Mouse (Mus musculus) small intestine, adult 2 months (tissue): ENCODE data around the gene Psg21. TPM values are rescaled to one million over a fixed set of nuclear protein-coding genes. Genes with fewer than 3 reads are reported as not detected.
"Not testable (repeated sequence)": the region's sequence is repeated elsewhere in the genome, so short reads cannot be mapped to it uniquely, and the experiment has no call there.

ENCODE experiments used
- H3K27ac ChIP-seq: fragments of 200-500 bp; 2 replicates; pipeline ENCODE4 v1.5.1; 2012; ENCODE audit warnings: low read depth, low read length, control low read depth, inconsistent platforms; ENCODE audit not compliant: insufficient read depth
- H3K27me3 ChIP-seq: fragments of 200-500 bp; 2 replicates; pipeline ENCODE4 v1.6.1; 2012; ENCODE audit warnings: mild to moderate bottlenecking, moderate library complexity, low read length, inconsistent platforms; ENCODE audit not compliant: control insufficient read depth, insufficient read depth
- H3K36me3 ChIP-seq: fragments of 200-500 bp; 2 replicates; pipeline ENCODE4 v1.6.1; 2012; ENCODE audit warnings: mild to moderate bottlenecking, low read length, control low read depth, inconsistent platforms; ENCODE audit not compliant: control insufficient read depth, insufficient read depth
- H3K4me1 ChIP-seq: fragments of 200-500 bp; 2 replicates; pipeline ENCODE4 v1.6.1; 2012; ENCODE audit warnings: low read length, inconsistent platforms, mixed read lengths; ENCODE audit not compliant: control insufficient read depth, insufficient read depth, insufficient read length
- H3K4me3 ChIP-seq: fragments of 200-500 bp; 2 replicates; pipeline ENCODE4 v1.5.1; 2012; ENCODE audit warnings: low read depth, mild to moderate bottlenecking, control low read depth, inconsistent platforms, low read length, moderate library complexity
- CTCF ChIP-seq: fragments of 200-500 bp; IDR thresholded peaks from 2 replicates; pipeline ENCODE4 v1.5.1; 2012; ENCODE audit warnings: low read depth, mild to moderate bottlenecking, control low read depth, inconsistent platforms, low read length, moderate library complexity, mixed read lengths; ENCODE audit not compliant: insufficient replicate concordance, insufficient read length; ENCODE audit errors: extremely low read depth
- POLR2A ChIP-seq: fragments of 200-500 bp; IDR thresholded peaks from 2 replicates; pipeline ENCODE4 v1.6.1; 2012; ENCODE audit warnings: low read depth, mild to moderate bottlenecking, control low read depth, inconsistent platforms, low read length, moderate library complexity
- WGBS: fragments of 180-500 bp; shearing (Covaris S2); methylation state at CpG from one replicate; pipeline ENCODE4 v1.1.7; 2018; 5-methylcytosine and 5-hydroxymethylcytosine counted together
- polyA plus RNA-seq: library from polyadenylated mRNA; depleted of rRNA; stranded (reverse); fragments of >200 nt; gene quantifications from 2 replicates; pipeline ENCODE4 v1.2.3, GENCODE M21; 2012; rRNA removed

Gene Psg21
- polyA plus RNA-seq: not detected in 2 replicates

DNA sequence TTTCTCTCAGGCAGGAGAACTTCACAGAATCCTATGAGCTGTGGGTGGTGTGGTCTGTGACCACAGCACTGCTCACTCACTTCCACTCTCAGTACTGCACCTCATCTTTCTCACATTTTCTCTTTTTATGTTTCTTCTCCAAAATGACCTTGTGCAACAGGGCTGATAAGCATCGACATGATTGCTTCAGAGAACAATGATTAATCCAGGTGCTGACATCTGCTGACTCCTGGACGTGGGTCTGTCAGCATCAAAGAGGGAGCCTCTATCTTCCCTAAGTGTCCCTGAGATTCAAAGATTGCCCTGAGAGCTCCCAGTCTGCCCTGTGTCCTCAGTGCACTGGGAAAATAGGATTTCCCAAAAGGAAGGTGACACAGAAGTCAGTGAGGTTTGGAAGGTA, at the start of gene Psg21:
Gene Psg21 (minus strand): TSS at position 101 of the 400 bp plus-strand sequence.
- H3K27ac ChIP-seq, H3K4me3 ChIP-seq: not testable (repeated sequence)

DNA sequence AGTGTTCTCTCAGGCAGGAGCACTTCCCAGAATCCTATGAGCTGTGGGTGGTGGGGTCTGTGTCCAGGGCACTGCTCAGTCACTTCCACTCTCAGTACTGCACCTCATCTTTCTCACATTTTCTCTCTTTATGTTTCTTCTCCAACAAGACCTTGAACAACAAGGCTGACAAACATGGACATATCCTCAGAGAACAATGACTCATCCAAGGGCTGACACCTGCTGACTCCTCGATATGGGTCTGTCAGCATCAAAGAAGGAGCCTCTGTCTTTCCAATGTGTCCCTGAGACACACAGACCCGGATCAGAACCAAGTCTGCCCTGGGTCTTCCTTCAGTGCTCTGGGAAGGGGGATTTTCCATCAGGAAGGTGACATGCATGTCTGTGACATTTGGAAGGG, 29.6 kb upstream of the Psg21 start, which contains the start of gene Psg20:
Gene Psg20 (minus strand): TSS at position 101 of the 400 bp plus-strand sequence.
- Histone ChIP-seq H3K36me3 (no peaks in the 10 kb centered on the region), H3K27me3 (no peaks in the 10 kb centered on the region), H3K4me1 (no peaks in the 10 kb centered on the region), H3K27ac (no peak within 1 kb of the TSS), H3K4me3 (no peak within 1 kb of the TSS)
- WGBS: 52% methylated on average over 2 of the region's 2 CpGs
- TF ChIP-seq CTCF (no peak), POLR2A (no peak)

More for the DNA sequence above, at the start of gene Psg21:
- H3K4me1 ChIP-seq, H3K36me3 ChIP-seq, H3K27me3 ChIP-seq: not testable (repeated sequence)
- 14% methylated on average over 2 of the region's 2 CpGs for WGBS

DNA sequence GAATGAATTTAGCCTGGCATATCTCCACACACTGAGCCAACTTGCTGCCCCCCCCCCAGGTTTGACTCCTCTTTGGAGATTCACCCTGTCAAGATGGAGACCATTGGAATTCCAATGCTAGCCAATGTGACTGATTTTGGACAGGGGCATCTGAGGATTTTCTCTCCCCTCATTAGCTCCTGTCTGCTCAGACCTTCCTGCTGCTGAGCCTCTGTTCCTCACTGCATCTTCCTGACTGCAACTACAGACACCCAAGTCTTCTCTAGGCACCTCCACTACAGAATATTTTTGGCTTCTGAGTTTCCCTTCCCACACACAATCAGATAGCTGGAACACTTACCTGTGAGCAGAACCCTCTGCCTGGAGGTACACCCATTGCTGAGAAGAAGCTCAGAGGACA, 29.1 kb upstream of the Psg21 start:
- Histone ChIP-seq H3K4me1 (no peaks in the 10 kb centered on the region), H3K27me3 (no peaks in the 10 kb centered on the region), H3K4me3 (no peak overlapping the region), H3K36me3 (no peaks in the 10 kb centered on the region), H3K27ac (no peak overlapping the region)
- no peak for TF ChIP-seq CTCF
- no peak for TF ChIP-seq POLR2A

DNA sequence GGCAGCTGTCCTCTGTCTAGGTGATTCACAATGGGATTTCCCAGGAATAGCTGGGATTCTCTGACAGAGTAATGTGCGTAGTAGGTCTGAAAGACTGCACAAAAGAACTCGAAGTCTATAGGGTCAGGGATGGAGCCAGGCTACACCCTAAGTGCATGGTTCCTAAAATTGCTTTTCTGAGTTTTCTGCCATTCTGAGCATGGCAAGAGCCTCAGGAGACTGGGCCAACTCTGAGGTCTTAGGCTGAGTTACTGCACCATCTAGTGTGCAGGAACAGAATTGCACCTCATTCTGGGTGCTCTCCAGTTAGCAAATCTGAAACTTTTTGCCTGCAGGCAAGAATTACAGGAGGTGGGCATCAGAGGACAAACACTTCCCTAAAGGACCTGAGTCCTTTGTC, 23.2 kb upstream of the Psg21 start:
- Histone ChIP-seq H3K27ac (no peak overlapping the region), H3K36me3 (no peaks in the 10 kb centered on the region), H3K27me3 (no peaks in the 10 kb centered on the region), H3K4me3 (no peak overlapping the region), H3K4me1 (no peaks in the 10 kb centered on the region)
- WGBS: 53% methylated on average over 2 of the region's 2 CpGs
- TF ChIP-seq CTCF (peak; percentile 41; the same call in 1 of the 2 replicates), POLR2A (no peak)

DNA sequence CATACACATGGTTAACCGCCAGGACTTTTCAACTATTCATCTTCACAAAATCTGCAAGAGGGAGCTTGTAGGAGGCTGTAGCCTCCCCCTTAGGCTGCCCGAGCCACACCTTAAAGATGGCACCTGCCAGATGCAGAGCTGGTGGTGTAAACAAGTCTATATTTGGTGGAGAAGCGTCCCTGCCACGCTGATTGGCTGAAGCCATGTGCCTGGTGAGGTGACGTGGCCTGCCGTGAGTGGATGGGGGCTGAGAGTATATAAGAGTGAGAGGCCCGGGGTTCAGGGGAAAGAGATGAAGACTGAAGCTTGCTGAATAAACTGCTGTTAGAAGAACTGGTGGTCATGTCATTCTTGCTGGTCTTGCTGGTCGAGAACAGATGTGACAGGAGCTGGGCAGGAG, 29.6 kb downstream of the Psg21 start:
- H3K4me1 ChIP-seq, H3K27me3 ChIP-seq, H3K27ac ChIP-seq, H3K36me3 ChIP-seq, H3K4me3 ChIP-seq: not testable (repeated sequence)
- 76% methylated on average over 8 of the region's 8 CpGs for WGBS

DNA sequence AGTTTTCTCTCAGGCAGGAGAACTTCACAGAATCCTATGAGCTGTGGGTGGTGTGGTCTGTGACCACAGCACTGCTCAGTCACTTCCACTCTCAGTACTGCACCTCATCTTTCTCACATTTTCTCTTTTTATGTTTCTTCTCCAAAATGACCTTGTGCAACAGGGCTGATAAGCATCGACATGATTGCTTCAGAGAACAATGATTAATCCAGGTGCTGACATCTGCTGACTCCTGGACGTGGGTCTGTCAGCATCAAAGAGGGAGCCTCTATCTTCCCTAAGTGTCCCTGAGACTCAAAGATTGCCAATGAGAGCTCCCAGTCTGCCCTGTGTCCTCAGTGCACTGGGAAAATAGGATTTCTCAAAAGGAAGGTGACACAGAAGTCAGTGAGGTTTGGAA, 40.1 kb downstream of the Psg21 start, which contains the start of gene Psg23:
Gene Psg23 (minus strand): TSS at position 101 of the 400 bp plus-strand sequence.
- not testable (repeated sequence) for H3K36me3 ChIP-seq, H3K27me3 ChIP-seq, H3K27ac ChIP-seq, H3K4me3 ChIP-seq, H3K4me1 ChIP-seq
- WGBS: 19% methylated on average over 2 of the region's 2 CpGs

Other genes starting within 250 kb of the Psg21 start
- 0.35 TPM in 1 of 2 replicates, not detected in the other for gene Psg28, start 224.7 kb downstream of the Psg21 start, polyA plus RNA-seq
- gene Psg26, start 172.5 kb downstream of the Psg21 start, polyA plus RNA-seq: 0.18 TPM in 1 of 2 replicates, not detected in the other
- 0.10 and 0.55 TPM in 2 replicates for gene Psg25, start 124.5 kb downstream of the Psg21 start, polyA plus RNA-seq
- 0.04 and 0.09 TPM in 2 replicates for gene Psg27, start 89.4 kb downstream of the Psg21 start, polyA plus RNA-seq
- gene Psg23, start 40.2 kb downstream of the Psg21 start, polyA plus RNA-seq: not detected in 2 replicates
- gene Psg20, start 29.5 kb upstream of the Psg21 start, polyA plus RNA-seq: not detected in 2 replicates
- 0.05 TPM in 1 of 2 replicates, not detected in the other for gene Psg22, start 61.4 kb upstream of the Psg21 start, polyA plus RNA-seq
- 0.08 TPM in 1 of 2 replicates, not detected in the other for gene Psg19, start 141.8 kb upstream of the Psg21 start, polyA plus RNA-seq
- not detected in 2 replicates for gene Psg17, start 164.9 kb upstream of the Psg21 start, polyA plus RNA-seq
- gene Mill2, start 183.2 kb upstream of the Psg21 start, polyA plus RNA-seq: 1.9 and 2.2 TPM in 2 replicates
- gene Pglyrp1, start 214.6 kb upstream of the Psg21 start, polyA plus RNA-seq: 268 and 499 TPM in 2 replicates